Mouse (Mus musculus) midbrain, embryonic 14.5 days (tissue): Measurements from ENCODE around the gene C1qc. TPM values are rescaled to one million over a fixed set of nuclear protein-coding genes. Genes with fewer than 3 reads are reported as not detected.

Source experiments
- polyA plus RNA-seq: library from polyadenylated mRNA; unstranded; fragments of >200 nt; fragmentation: Nextera tagmentation; extraction: Ambion mirVana; gene quantifications from 2 replicates; pipeline ENCODE4 v1.2.1, GENCODE M21; 2014

C1qc gene
- polyA plus RNA-seq, 1 experiment from 2014 or later = 19.3 TPM

Other genes with a start within 250 kb of the C1qc start
- 27.6 and 32.8 TPM in 2 replicates for gene Ephb2, start 57.1 kb downstream of the C1qc start, polyA plus RNA-seq
- gene C1qb, start 6.9 kb downstream of the C1qc start, polyA plus RNA-seq = 19.1 and 40.0 TPM in 2 replicates
- 12.7 and 23.0 TPM in 2 replicates for gene C1qa, start 5.7 kb upstream of the C1qc start, polyA plus RNA-seq
- 18.5 and 20.5 TPM in 2 replicates for gene Epha8, start 63.8 kb upstream of the C1qc start, polyA plus RNA-seq
- gene Zbtb40, start 155.7 kb upstream of the C1qc start, polyA plus RNA-seq = 3.4 and 4.3 TPM in 2 replicates